Mouse (Mus musculus) splenic B cell, adult 2 months (primary cell): ENCODE data around the gene Sh2d2a.
A peak's percentile ranks its signal among the peaks of the same experiment; 100 is the strongest.
"Not testable (repeated sequence)": the region's sequence is repeated elsewhere in the genome, so short reads cannot be mapped to it uniquely, and the experiment has no call there.

Experiments used
- DNase-seq: peaks from one replicate; pipeline ENCODE4 v3.0.0-alpha.2; 2011; ENCODE audit warnings: low read depth, low spot score
- H3K27me3 ChIP-seq: 2 replicates; pipeline ENCODE4 v1.6.1; 2012; ENCODE audit warnings: mild to moderate bottlenecking, low read length, moderate library complexity, mixed read lengths; ENCODE audit not compliant: control insufficient read depth, poor library complexity, insufficient read depth, severe bottlenecking
- H3K36me3 ChIP-seq: 2 replicates; pipeline ENCODE4 v1.6.1; 2012; ENCODE audit warnings: mild to moderate bottlenecking, low read length, moderate library complexity, mixed read lengths; ENCODE audit not compliant: control insufficient read depth, poor library complexity, insufficient read depth, severe bottlenecking

Gene Sh2d2a

GRCm38 (mm10) chr3:87838622-87839021 lies 7.9 kb upstream of the Sh2d2a start:
- Histone ChIP-seq H3K27me3 (no peaks in the 10 kb centered on the region), H3K36me3 (no peaks in the 10 kb centered on the region)
- peak; percentile 84 for DNase-seq

DNA sequence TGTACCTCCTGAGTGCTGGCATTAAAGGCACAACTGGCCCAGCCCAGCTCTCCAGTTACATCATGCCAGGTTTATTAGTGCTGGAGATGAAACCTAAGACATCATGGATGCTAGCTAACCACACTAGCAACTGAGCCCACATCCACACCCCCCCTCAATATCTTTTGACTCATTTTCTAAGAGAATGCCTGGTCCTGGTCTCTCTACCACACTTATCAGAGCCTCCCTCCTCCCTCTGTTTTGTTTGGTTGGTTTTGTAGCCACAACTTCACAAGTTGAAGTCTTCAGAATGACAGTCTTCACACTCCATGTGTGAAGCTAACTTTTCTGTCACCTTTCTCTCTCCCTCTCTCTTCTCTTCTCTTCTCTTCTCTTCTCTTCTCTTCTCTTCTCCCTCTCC lies 5.7 kb upstream of the Sh2d2a start:
- no peak for DNase-seq
- no peaks in the 10 kb centered on the region for H3K36me3 ChIP-seq
- no peaks in the 10 kb centered on the region for H3K27me3 ChIP-seq

GRCm38 (mm10) chr3:87844981-87845380 lies 1.6 kb upstream of the Sh2d2a start:
- peak; percentile 15 for DNase-seq
- H3K27me3 ChIP-seq = no peaks in the 10 kb centered on the region
- no peaks in the 10 kb centered on the region; the same call in 1 of the 2 replicates for H3K36me3 ChIP-seq

- DNase-seq = no peak
- Histone ChIP-seq H3K36me3 (no peaks in the 10 kb centered on the region; the same call in 1 of the 2 replicates), H3K27me3 (no peaks in the 10 kb centered on the region)
These were observed 369 bp upstream of the Sh2d2a start for GRCm38 (mm10) chr3:87846186-87846585.

DNA sequence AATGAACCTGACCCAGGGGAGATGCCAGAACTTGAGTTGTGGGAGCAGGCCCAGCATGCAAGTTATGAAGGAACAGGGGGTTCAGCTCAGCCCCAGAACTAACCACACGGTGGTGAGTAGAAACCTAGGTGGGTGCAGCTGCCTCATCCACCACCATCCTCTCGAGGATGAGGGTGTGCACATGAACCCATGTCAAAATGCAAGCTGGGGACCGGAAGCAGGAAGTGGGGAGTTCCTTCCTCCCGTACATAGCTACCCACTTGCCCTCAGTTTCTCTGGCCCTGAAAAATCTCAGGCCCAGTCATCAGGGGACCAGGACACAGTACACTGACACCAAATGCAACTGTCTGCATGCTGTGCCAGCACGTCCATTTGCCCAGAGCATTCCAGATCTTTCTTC lies 1.1 kb downstream of the Sh2d2a start:
- peak; percentile 43 for DNase-seq
- Histone ChIP-seq H3K27me3 (no peaks in the 10 kb centered on the region), H3K36me3 (no peaks in the 10 kb centered on the region; the same call in none of the 2 replicates)

DNA sequence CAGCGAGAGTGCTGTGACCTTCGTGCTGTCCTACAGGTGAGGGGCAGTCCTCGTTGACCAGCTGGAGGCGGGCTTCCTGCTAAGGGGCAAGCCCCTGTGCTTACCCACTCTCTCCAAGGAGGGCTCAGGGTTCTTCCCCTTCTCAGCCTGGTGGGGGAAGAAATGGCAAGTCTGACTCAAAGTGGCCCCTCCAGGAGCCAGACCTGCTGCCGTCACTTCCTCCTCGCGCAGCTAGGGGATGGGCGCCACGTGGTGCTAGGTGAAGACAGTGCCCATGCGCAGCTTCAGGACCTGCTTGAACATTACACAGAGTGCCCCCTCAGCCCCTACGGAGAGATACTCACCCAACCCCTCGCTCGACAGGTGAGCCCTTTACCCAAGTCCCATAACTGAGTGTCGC lies 2.6 kb downstream of the Sh2d2a start:
- Histone ChIP-seq H3K36me3 (no peaks in the 10 kb centered on the region; the same call in none of the 2 replicates), H3K27me3 (no peaks in the 10 kb centered on the region)
- DNase-seq = peak; percentile 31

DNA sequence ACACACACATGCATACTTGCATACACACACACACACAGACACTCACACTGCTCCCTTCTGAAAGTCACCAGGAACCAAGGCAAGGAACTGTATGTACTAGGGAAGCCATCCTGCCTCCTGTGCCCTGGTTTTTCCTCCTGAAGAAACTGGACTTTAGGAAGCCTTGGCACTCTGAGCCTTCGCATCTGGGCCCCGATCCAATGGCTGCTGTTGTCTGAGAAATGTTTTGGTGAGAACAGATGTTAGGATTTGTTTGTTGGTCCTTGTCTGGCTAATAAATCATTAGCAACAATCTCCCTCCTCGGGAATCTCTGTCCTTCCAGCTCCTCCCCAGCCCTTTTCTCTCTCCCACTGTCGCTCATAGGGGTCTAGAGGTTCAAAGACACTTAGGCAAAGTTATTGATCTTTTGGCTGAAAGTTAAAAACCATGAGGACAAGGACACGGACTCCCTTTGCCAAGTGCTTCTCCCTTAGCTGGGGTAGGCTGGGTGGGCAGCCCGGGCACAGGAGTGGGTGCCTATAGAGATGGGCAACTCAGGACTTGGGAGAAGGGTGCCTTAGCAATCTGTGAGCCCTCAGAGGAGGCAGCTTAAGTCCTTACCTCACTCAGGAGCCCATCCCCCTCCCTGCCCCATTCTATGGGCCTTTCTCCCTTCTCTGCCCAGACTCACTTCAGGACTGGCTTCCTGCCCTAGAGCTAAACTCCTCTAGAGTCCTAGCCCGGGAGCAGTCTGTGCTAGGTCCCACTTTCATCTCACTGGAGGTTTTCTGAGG lies 8.4 kb downstream of the Sh2d2a start:
- H3K27me3 ChIP-seq = no peaks in the 10 kb centered on the region
- DNase-seq = no peak
- peaks cover 5% of the 10 kb centered on the region for H3K36me3 ChIP-seq

DNA sequence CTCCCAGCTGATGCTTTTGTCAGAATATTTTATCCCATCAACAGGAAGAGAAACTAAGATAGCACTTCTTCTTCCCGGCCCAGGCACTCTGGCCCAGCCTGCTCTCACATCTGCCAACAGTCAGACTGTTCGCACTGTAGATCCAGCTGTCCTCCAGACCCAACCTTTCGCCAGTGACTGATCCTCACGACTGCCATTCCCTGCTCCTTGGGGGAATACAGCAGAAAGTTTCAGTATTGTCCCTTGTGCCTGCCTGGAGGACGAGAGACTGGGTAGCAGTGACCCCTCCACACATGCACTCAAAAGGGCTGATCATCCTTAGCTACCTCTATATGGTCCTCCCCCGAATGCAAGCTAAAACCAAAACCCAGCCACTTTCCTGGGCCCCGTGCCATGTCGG lies 9.4 kb downstream of the Sh2d2a start:
- no peak for DNase-seq
- H3K27me3 ChIP-seq = no peaks in the 10 kb centered on the region

GRCm38 (mm10) chr3:87857666-87858065 lies 11.1 kb downstream of the Sh2d2a start:
- H3K36me3 ChIP-seq = peaks cover 8% of the 10 kb centered on the region
- DNase-seq = no peak
- no peaks in the 10 kb centered on the region for H3K27me3 ChIP-seq

More for the DNA sequence above, 9.4 kb downstream of the Sh2d2a start:
- H3K36me3 ChIP-seq = peaks cover 6% of the 10 kb centered on the region

GRCm38 (mm10) chr3:87859813-87860212 lies 13.3 kb downstream of the Sh2d2a start:
- Histone ChIP-seq H3K27me3 (no peaks in the 10 kb centered on the region), H3K36me3 (peaks cover 8% of the 10 kb centered on the region)

GRCm38 (mm10) chr3:87864111-87864510 lies 17.6 kb downstream of the Sh2d2a start:
- H3K27me3 ChIP-seq, H3K36me3 ChIP-seq, DNase-seq: not testable (repeated sequence)

More at GRCm38 (mm10) chr3:87859813-87860212, 13.3 kb downstream of the Sh2d2a start:
- peak; percentile 86 for DNase-seq

DNA sequence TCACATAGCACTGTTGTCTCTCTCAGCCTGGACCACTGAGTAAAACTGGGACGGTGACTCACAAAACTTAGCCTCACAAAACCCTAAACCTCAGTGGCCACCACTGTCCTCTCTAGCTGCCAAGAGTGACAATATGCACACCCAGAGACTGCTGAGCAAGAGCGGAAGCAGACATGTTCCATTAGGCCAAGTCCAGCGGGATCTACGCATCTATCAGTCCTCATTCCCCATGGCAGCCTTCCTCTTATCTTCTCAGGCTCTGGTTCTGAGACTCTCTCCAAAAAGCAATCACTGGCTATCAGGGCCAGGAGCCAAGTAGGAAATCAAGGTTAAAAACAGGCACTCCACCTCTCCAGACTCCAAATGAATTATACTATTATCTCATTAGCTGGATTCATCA lies 31.2 kb downstream of the Sh2d2a start:
- DNase-seq = no peak
- Histone ChIP-seq H3K36me3 (0 out of 2 replicates have a peak, but pooled peaks cover 8% of the 10 kb centered on the region), H3K27me3 (no peaks in the 10 kb centered on the region)

DNA sequence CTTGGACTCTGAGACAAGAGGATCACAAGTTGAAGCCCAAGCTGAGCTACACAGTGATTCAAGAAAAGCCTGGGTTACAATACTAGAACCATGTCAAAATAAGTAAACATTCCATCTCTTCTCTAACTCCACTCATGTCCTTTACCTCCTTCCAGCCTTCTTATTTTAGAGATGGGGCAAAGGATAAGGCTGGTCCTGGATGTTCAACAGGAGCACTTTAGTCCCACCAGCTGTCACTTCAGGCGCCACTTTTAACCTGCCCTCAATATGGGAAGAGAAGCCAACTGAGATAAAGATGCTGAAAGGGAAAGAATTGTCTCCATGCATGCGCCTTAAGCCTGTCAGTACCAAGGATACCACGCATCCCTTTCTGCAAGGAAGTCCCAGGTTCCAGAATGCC lies 37.7 kb downstream of the Sh2d2a start:
- Histone ChIP-seq H3K36me3 (0 out of 2 replicates have a peak, but pooled peaks cover under 1% of the 10 kb centered on the region), H3K27me3 (no peaks in the 10 kb centered on the region)
- DNase-seq = no peak

- Histone ChIP-seq H3K27me3 (no peaks in the 10 kb centered on the region), H3K36me3 (no peaks in the 10 kb centered on the region)
- DNase-seq = peak; percentile 30
These were observed 38.2 kb downstream of the Sh2d2a start for GRCm38 (mm10) chr3:87884708-87885251.

GRCm38 (mm10) chr3:87885281-87886003 lies 38.9 kb downstream of the Sh2d2a start, which contains the start of gene Prcc:
Gene Prcc (minus strand): TSS chr3:87885608.
- Histone ChIP-seq H3K36me3 (no peaks in the 10 kb centered on the region), H3K27me3 (no peaks in the 10 kb centered on the region)
- DNase-seq = peak; percentile 99
